Mouse (Mus musculus) midbrain, embryonic 16.5 days (tissue): ENCODE data around the gene Fam207a. TPM values are rescaled to one million over a fixed set of nuclear protein-coding genes. Genes with fewer than 3 reads are reported as not detected.

ENCODE experiments used
- ATAC-seq: fragments of 200-750 bp; cut with Nextera tagmentation; 2 replicates; pipeline ENCODE4 v1.8.0; 2017; ENCODE audit warnings: moderate TSS enrichment
- H3K27ac ChIP-seq: fragments of 300-500 bp; sonication (generic); 2 replicates; pipeline ENCODE4 v1.5.1; 2014; ENCODE audit warnings: mild to moderate bottlenecking, low read length, mixed read lengths
- H3K27me3 ChIP-seq: fragments of 300-500 bp; sonication (generic); 2 replicates; pipeline ENCODE4 v1.6.1; 2014; ENCODE audit warnings: low read depth, low read length, mixed read lengths; ENCODE audit not compliant: control insufficient read depth, insufficient read depth
- H3K36me3 ChIP-seq: fragments of 300-500 bp; sonication (generic); 2 replicates; pipeline ENCODE4 v1.6.1; 2014; ENCODE audit warnings: mild to moderate bottlenecking, low read length, moderate library complexity, mixed read lengths; ENCODE audit not compliant: control insufficient read depth, insufficient read depth
- H3K4me1 ChIP-seq: fragments of 300-500 bp; sonication (generic); 2 replicates; pipeline ENCODE4 v1.6.1; 2014; ENCODE audit warnings: mild to moderate bottlenecking, low read length, mixed read lengths; ENCODE audit not compliant: control insufficient read depth, insufficient read depth
- H3K4me2 ChIP-seq: fragments of 300-500 bp; sonication (generic); 2 replicates; pipeline ENCODE4 v1.6.1; 2014; ENCODE audit warnings: mild to moderate bottlenecking, low read length, mixed read lengths
- H3K4me3 ChIP-seq: fragments of 300-500 bp; sonication (generic); 2 replicates; pipeline ENCODE4 v1.5.1; 2014; ENCODE audit warnings: low read depth, mild to moderate bottlenecking, low read length, moderate library complexity, mixed read lengths
- H3K9ac ChIP-seq: fragments of 300-500 bp; sonication (generic); 2 replicates; pipeline ENCODE4 v1.6.1; 2014; ENCODE audit warnings: low read depth, low read length, mixed read lengths
- H3K9me3 ChIP-seq: fragments of 300-500 bp; sonication (generic); replicated peaks from 2 replicates; pipeline ENCODE4 v1.6.1; 2014; ENCODE audit warnings: mild to moderate bottlenecking, low read length, mixed read lengths; ENCODE audit not compliant: control insufficient read depth, poor library complexity, severe bottlenecking
- WGBS: fragments of 180-500 bp; shearing (Covaris S2); extraction: QIAGEN DNeasy Blood & Tissue Kit; methylation state at CpG from one replicate; pipeline ENCODE4 v1.1.7; 2014; 5-methylcytosine and 5-hydroxymethylcytosine counted together
- polyA plus RNA-seq: library from polyadenylated mRNA; unstranded; fragments of >200 nt; fragmentation: Nextera tagmentation; extraction: Ambion mirVana; gene quantifications from 2 replicates; pipeline ENCODE4 v1.2.1, GENCODE M21; 2015

Gene Fam207a
- polyA plus RNA-seq, 1 experiment from 2014 or later = 40.5 TPM

- Histone ChIP-seq H3K36me3 (no peaks in the 10 kb centered on the region), H3K4me3 (no peak overlapping the region), H3K9me3 (no peaks in the 10 kb centered on the region), H3K4me1 (no peaks in the 10 kb centered on the region), H3K4me2 (no peak overlapping the region), H3K9ac (no peak overlapping the region), H3K27ac (no peak overlapping the region), H3K27me3 (no peaks in the 10 kb centered on the region)
- WGBS = 94% methylated on average over 3 of the region's 3 CpGs
- no peak for ATAC-seq
Observed at GRCm38 (mm10) chr10:77476907-77477306, 38.7 kb downstream of the Fam207a start.

- Histone ChIP-seq H3K9ac (no peak overlapping the region), H3K4me3 (no peak overlapping the region), H3K27ac (no peak overlapping the region), H3K9me3 (no peaks in the 10 kb centered on the region), H3K27me3 (no peaks in the 10 kb centered on the region), H3K4me1 (no peaks in the 10 kb centered on the region), H3K4me2 (no peak overlapping the region), H3K36me3 (no peaks in the 10 kb centered on the region)
- 78% methylated on average over 5 of the region's 5 CpGs for WGBS
- ATAC-seq = no peak
Observed at GRCm38 (mm10) chr10:77472188-77472587, 43.4 kb downstream of the Fam207a start.

GRCm38 (mm10) chr10:77471512-77471911, 44.1 kb downstream of the Fam207a start:
- Histone ChIP-seq H3K27me3 (no peaks in the 10 kb centered on the region), H3K4me1 (no peaks in the 10 kb centered on the region), H3K4me3 (no peak overlapping the region), H3K9me3 (no peaks in the 10 kb centered on the region), H3K27ac (no peak overlapping the region), H3K36me3 (no peaks in the 10 kb centered on the region), H3K4me2 (no peak overlapping the region), H3K9ac (no peak overlapping the region)
- no peak for ATAC-seq
- 85% methylated on average over 7 of the region's 7 CpGs for WGBS

- Histone ChIP-seq H3K27ac (no peak overlapping the region), H3K4me2 (no peak overlapping the region), H3K9ac (no peak overlapping the region), H3K4me3 (no peak overlapping the region), H3K27me3 (no peaks in the 10 kb centered on the region), H3K9me3 (no peaks in the 10 kb centered on the region), H3K4me1 (no peaks in the 10 kb centered on the region), H3K36me3 (no peaks in the 10 kb centered on the region)
- WGBS = 80% methylated on average over 3 of the region's 3 CpGs
- ATAC-seq = no peak
Observed at GRCm38 (mm10) chr10:77470763-77471162, 44.8 kb downstream of the Fam207a start.

GRCm38 (mm10) chr10:77468675-77469074, 46.9 kb downstream of the Fam207a start:
- WGBS = 67% methylated on average over 4 of the region's 4 CpGs
- Histone ChIP-seq H3K4me3 (no peak overlapping the region), H3K9ac (no peak overlapping the region), H3K27ac (no peak overlapping the region), H3K36me3 (no peaks in the 10 kb centered on the region), H3K27me3 (no peaks in the 10 kb centered on the region), H3K4me2 (no peak overlapping the region), H3K4me1 (no peaks in the 10 kb centered on the region), H3K9me3 (no peaks in the 10 kb centered on the region)
- ATAC-seq = no peak

GRCm38 (mm10) chr10:77467407-77467806, 48.2 kb downstream of the Fam207a start:
- ATAC-seq = no peak
- Histone ChIP-seq H3K9me3 (no peaks in the 10 kb centered on the region), H3K27ac (no peak overlapping the region), H3K27me3 (no peaks in the 10 kb centered on the region), H3K9ac (no peak overlapping the region), H3K4me2 (no peak overlapping the region), H3K36me3 (no peaks in the 10 kb centered on the region), H3K4me3 (no peak overlapping the region), H3K4me1 (no peaks in the 10 kb centered on the region)
- 90% methylated on average over 6 of the region's 6 CpGs for WGBS

GRCm38 (mm10) chr10:77465902-77466301, 49.7 kb downstream of the Fam207a start:
- Histone ChIP-seq H3K4me1 (no peaks in the 10 kb centered on the region), H3K4me2 (no peak overlapping the region), H3K4me3 (no peak overlapping the region), H3K27ac (no peak overlapping the region), H3K36me3 (no peaks in the 10 kb centered on the region), H3K27me3 (no peaks in the 10 kb centered on the region), H3K9ac (no peak overlapping the region), H3K9me3 (no peaks in the 10 kb centered on the region)
- no peak for ATAC-seq
- WGBS = 88% methylated on average over 5 of the region's 5 CpGs

- Histone ChIP-seq H3K9me3 (no peaks in the 10 kb centered on the region), H3K4me1 (no peaks in the 10 kb centered on the region), H3K9ac (no peak overlapping the region), H3K36me3 (no peaks in the 10 kb centered on the region), H3K4me2 (no peak overlapping the region), H3K27me3 (no peaks in the 10 kb centered on the region), H3K4me3 (no peak overlapping the region), H3K27ac (no peak overlapping the region)
- WGBS = 71% methylated on average over 10 of the region's 10 CpGs
- ATAC-seq = peak; percentile 56; the same call in 1 of the 2 replicates
Observed at GRCm38 (mm10) chr10:77464181-77464936, 51.2 kb downstream of the Fam207a start.

GRCm38 (mm10) chr10:77461161-77461560, 54.4 kb downstream of the Fam207a start:
- WGBS = 89% methylated on average over 8 of the region's 8 CpGs
- Histone ChIP-seq H3K4me1 (no peaks in the 10 kb centered on the region), H3K9me3 (no peaks in the 10 kb centered on the region), H3K27ac (no peak overlapping the region), H3K4me3 (no peak overlapping the region), H3K9ac (no peak overlapping the region), H3K27me3 (no peaks in the 10 kb centered on the region), H3K36me3 (no peaks in the 10 kb centered on the region), H3K4me2 (no peak overlapping the region)
- no peak for ATAC-seq
